Mouse (Mus musculus) lung, postnatal 0 days (tissue): ENCODE measurements around the gene Ubqln1.
A peak's percentile ranks its signal among the peaks of the same experiment; 100 is the strongest.

Experiments
- CTCF ChIP-seq: IDR thresholded peaks from 2 replicates; pipeline ENCODE4 v1.5.1; 2016; ENCODE audit warnings: antibody characterized with exemption, mild to moderate bottlenecking
- EP300 ChIP-seq: IDR thresholded peaks from 2 replicates; pipeline ENCODE4 v1.6.1; 2016; ENCODE audit warnings: antibody characterized with exemption, mild to moderate bottlenecking, control low read depth

DNA sequence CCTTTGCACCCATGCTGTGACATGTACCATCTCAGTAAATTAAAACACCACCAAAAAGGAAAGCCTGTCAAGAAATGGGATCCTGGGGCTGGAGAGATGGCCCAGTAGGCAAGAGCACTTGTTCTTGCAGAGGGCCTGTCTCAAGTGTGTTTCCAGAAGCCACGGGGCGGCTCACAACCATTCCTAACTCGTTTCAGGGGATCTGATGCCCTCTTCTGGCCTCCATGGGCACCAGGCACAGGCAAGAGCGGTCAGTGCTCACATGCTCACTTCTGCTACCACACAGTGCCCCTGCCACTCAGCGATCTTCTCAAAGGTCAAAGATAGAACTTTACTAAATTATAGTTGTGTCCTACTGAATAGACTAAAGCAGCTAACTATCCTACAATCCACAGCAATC is 17.2 kb upstream of the Ubqln1 start:
- TF ChIP-seq CTCF (peak; percentile 80), EP300 (no peak)
